In the genomic region with DNA sequence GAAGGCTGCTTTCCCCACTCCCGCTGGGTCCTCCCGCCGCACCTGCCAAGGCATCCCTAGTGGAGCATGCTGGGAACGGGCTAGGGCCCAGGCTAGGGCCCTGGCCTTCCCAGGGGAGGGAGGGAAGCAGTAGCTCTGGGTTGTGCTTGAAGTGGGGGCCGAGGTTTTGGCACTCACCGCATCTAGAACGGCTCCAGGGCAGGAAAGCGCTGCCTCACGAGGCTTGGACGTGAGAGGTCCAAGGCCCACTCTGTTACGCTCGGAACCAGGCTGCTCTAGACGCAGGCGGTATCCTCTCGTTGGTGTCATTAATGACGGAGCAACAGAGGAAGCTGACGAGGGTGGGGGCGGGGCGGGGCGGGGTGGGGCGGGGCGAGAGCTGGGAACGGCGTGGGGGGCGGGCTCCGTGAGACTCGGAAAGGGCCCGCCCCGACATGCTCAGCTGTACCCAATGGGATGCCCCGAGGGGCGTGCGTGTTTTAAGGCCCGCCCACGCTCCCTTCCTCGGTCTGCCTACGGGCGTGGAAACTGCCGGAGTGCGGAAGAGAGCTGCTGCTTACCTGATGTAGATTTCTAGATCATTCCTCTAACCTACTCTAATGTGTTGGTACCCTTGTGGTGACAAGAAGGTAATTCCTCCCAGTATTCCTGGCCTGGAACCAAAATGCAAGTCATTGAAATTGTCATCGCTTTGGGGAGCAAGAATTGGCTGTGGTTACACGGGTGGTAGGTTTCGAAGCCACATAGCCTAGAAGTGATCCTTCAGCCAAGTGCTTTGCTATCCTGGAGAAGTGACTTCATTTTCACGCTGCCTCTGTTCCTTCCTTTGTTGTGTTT, we compare ENCODE assay signal across 8 mouse cellular contexts. TPM values are rescaled to one million over a fixed set of nuclear protein-coding genes. Genes with fewer than 3 reads are reported as not detected.
DNase-seq lines count a peak whose midpoint lies in the region; ATAC-seq lines count a peak whose summit lies in the region.

A gene (minus strand): TSS at position 287 of the 837 bp plus-strand sequence.

- ATAC-seq in megakaryocyte progenitor cell, adult 5-6 weeks (replicated peaks; ENCODE audit: poor library complexity): peak; percentile 93

- DNase-seq in adipocyte (ENCODE audit: low spot score): peak; percentile 90
- DNase-seq in embryo, embryonic 10 days (ENCODE audit: low spot score): peak; percentile 89
- DNase-seq in gastrocnemius, postnatal 10 days: peak; percentile 82
- peak; percentile 94 for DNase-seq in induced T-regulatory cell, adult 2 months (ENCODE audit: low read depth)
- DNase-seq in left cerebral cortex, adult 9 months (ENCODE audit: low spot score in 2 of 2): peak; percentile 85 to 91
- peak; percentile 93 for DNase-seq in right cerebral cortex, postnatal 14 days
- DNase-seq in urinary bladder, postnatal 36 days (ENCODE audit: low spot score in 2 of 2): peak; percentile 78 to 91

RNA-seq across cellular contexts. Expression of the gene that starts here (rescaled TPM):
- total RNA-seq in gastrocnemius, postnatal 10 days (2021): 10 to 100 TPM; 10.7 to 12.1 TPM
- total RNA-seq in megakaryocyte progenitor cell, adult 5-6 weeks (2015): 72.7 and 90.6 TPM in 2 replicates
- 88.5 and 99.7 TPM in 2 replicates for total RNA-seq in megakaryocyte progenitor cell, adult 5-6 weeks (2017)

Comparison
In these comparisons a context has a peak if more than half of its experiments do, and no peak if none do; other contexts are left out.
1. Peak in every context shown above with its lines: DNase-seq and ATAC-seq.
2. RNA of the gene that starts here (total RNA-seq): 72.7 to 99.7 TPM in megakaryocyte progenitor cell, adult 5-6 weeks; 10.7 to 12.1 TPM in gastrocnemius, postnatal 10 days; every median in the first group is over 4 times any median in the second.